In the genomic region with DNA sequence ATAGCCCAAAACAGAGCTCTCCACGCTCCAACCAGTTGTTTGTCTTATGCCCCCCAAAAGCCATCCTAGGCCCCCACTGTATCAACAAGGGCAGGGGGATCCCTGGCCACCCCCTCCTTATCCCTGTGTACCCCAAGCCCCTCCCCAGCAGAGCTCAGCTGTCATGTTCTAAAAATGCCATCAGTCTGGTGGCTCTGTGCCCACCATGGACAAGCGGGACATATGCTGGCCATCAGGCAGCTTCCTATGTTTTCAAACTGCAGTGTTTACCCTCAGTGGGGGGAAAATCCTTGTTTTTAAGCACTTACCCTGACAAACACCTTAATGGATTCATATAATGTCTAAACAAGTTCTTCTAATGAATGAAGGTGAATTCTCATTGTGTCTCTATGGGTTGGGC, we compare ENCODE assay signal across 24 mouse cellular contexts.
DNase-seq lines count a peak whose midpoint lies in the region; ATAC-seq lines count a peak whose summit lies in the region.
"Had no signal": no experiment of that assay in that cellular context is flagged by ENCODE, and none has a peak within 500 bp of the region (broad histone marks: within the 10 kb centered on the region; RNA-seq: fewer than 3 reads in every experiment).

No protein-coding gene starts in this region.

- peak; percentile 22 for DNase-seq in cerebellum, adult 11 months
- DNase-seq in heart, adult 11 months: peak; percentile 80
- no peak for DNase-seq in heart, postnatal 36 days
- peak; percentile 32 for DNase-seq in cerebellum, adult 9-10 months
- peak; percentile 57 to 72 for DNase-seq in cerebellum, postnatal 25 days
- DNase-seq in thymus, postnatal 0 days (ENCODE audit: low spot score): no peak
- DNase-seq: adrenal gland, postnatal 10 days; B cell, adult 2 months; gastrocnemius, postnatal 10 days; heart, adult 2 months; heart, postnatal 14 days; kidney, adult 2 months had no signal

- no peaks in the 10 kb centered on the region for H3K36me3 ChIP-seq in hindbrain, embryonic 12.5 days
- H3K36me3 ChIP-seq: forebrain, embryonic 10.5 days; forebrain, embryonic 15.5 days; G1E; heart, embryonic 15.5 days; hindbrain, embryonic 10.5 days; hindbrain, embryonic 15.5 days had no signal

- no peak overlapping the region for H3K4me2 ChIP-seq in hindbrain, embryonic 12.5 days (replicated peaks)
- H3K4me2 ChIP-seq: forebrain, embryonic 15.5 days; heart, embryonic 11.5 days; heart, embryonic 15.5 days; hindbrain, embryonic 15.5 days had no signal

- peaks cover 10% of the 10 kb centered on the region; the same call in 1 of the 2 replicates for H3K4me1 ChIP-seq in hindbrain, embryonic 12.5 days
- H3K4me1 ChIP-seq: heart, embryonic 15.5 days had no signal

- ATAC-seq in cerebellum, adult (ENCODE audit: insufficient number of reproducible peaks, low FRiP score, low TSS enrichment): no peak
- no peak for ATAC-seq in hindbrain, embryonic 12.5 days (ENCODE audit: low FRiP score)
- ATAC-seq: CD4-positive, CD25-positive, alpha-beta regulatory T cell, adult 4 months; forebrain, embryonic 15.5 days; intestine, embryonic 16.5 days had no signal

- H3K27me3 ChIP-seq in hindbrain, embryonic 12.5 days: no peaks in the 10 kb centered on the region
- H3K27me3 ChIP-seq: forebrain, embryonic 15.5 days; hindbrain, embryonic 15.5 days had no signal

- no peak overlapping the region for H3K4me3 ChIP-seq in hindbrain, embryonic 12.5 days
- H3K4me3 ChIP-seq: erythroblast, embryonic 14.5 days; forebrain, embryonic 10.5 days; forebrain, embryonic 15.5 days; heart, adult 2 months; heart, embryonic 15.5 days; hindbrain, embryonic 10.5 days; hindbrain, embryonic 15.5 days had no signal

- intact Hi-C loops in heart, postnatal 36 days (cut with DNase I): no loop called here

- WGBS in hindbrain, embryonic 12.5 days: 92% methylated on average over 2 of the region's 2 CpGs

- no peak overlapping the region for H3K27ac ChIP-seq in hindbrain, embryonic 12.5 days
- H3K27ac ChIP-seq: forebrain, embryonic 10.5 days; forebrain, embryonic 15.5 days; heart, adult 2 months; heart, embryonic 15.5 days; hindbrain, embryonic 10.5 days; hindbrain, embryonic 15.5 days had no signal

- no peak overlapping the region for H3K9ac ChIP-seq in hindbrain, embryonic 12.5 days
- H3K9ac ChIP-seq: forebrain, embryonic 15.5 days; heart, embryonic 15.5 days; hindbrain, embryonic 15.5 days had no signal

- no peaks in the 10 kb centered on the region for H3K9me3 ChIP-seq in hindbrain, embryonic 12.5 days (replicated peaks)
- H3K9me3 ChIP-seq: forebrain, embryonic 10.5 days; forebrain, embryonic 15.5 days; heart, embryonic 15.5 days; hindbrain, embryonic 10.5 days; hindbrain, embryonic 15.5 days had no signal

Comparison
In these comparisons a context has a peak if more than half of its experiments do, and no peak if none do; other contexts are left out.
1. DNase-seq: peak in cerebellum, adult 11 months (single experiment), heart, adult 11 months (single experiment), cerebellum, adult 9-10 months (single experiment) and cerebellum, postnatal 25 days (2 of 2); none in heart, postnatal 36 days (0 of 2) and thymus, postnatal 0 days (single experiment).